Mouse (Mus musculus) lung, adult 2 months (tissue): ENCODE data around the gene Dhx36.

Experiments
- CTCF ChIP-seq: fragments of 200-500 bp; IDR thresholded peaks from 2 replicates; pipeline ENCODE4 v1.5.1; 2011; ENCODE audit warnings: mild to moderate bottlenecking, low read length, control low read depth; ENCODE audit not compliant: insufficient read depth
- POLR2A ChIP-seq: fragments of 200-500 bp; IDR thresholded peaks from 2 replicates; pipeline ENCODE4 v1.6.1; 2011; ENCODE audit warnings: low read depth, mild to moderate bottlenecking, control low read depth, low read length, borderline replicate concordance; ENCODE audit errors: extremely low read depth

DNA sequence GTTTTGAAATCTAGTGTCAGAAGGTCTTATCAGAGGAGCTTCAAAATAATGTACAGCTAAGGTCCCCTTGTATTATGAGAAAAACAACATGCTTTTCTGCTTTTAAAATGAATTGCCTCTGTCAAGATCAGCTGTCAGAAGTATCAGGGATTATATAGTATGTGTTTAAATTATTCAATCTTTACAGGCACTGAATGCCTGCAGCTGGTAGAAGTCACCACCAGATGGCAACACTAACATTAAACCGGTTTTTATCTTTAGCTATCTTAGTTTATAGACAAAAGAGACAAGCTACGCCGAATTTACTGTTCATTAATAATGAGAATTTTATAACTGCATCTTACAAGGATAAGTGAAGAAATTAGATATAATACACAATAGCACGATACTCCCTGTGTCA, 20.4 kb upstream of the Dhx36 start:
- TF ChIP-seq CTCF (no peak), POLR2A (no peak)
